Mouse (Mus musculus) megakaryocyte, embryonic 14.5 days (primary cell): ENCODE results near the gene Tgfbr2. TPM values are rescaled to one million over a fixed set of nuclear protein-coding genes. Genes with fewer than 3 reads are reported as not detected.
"Not testable (repeated sequence)": the region's sequence is repeated elsewhere in the genome, so short reads cannot be mapped to it uniquely, and the experiment has no call there.

Experiments
- H3K27me3 ChIP-seq: replicated peaks from 2 replicates; pipeline ENCODE3; 2012; ENCODE audit warnings: inconsistent platforms
- H3K36me3 ChIP-seq: replicated peaks from 2 replicates; pipeline ENCODE3; 2012; ENCODE audit warnings: low read length, inconsistent platforms, mixed read lengths
- H3K4me1 ChIP-seq: 2 replicates; pipeline ENCODE4 v1.6.1; 2012; ENCODE audit warnings: inconsistent platforms
- H3K4me3 ChIP-seq: replicated peaks from 2 replicates; pipeline ENCODE3; 2012; ENCODE audit warnings: moderate library complexity, mild to moderate bottlenecking, inconsistent platforms
- H3K9me3 ChIP-seq: 2 replicates; pipeline ENCODE4 v1.6.1; 2012; ENCODE audit warnings: inconsistent platforms
- FLI1 ChIP-seq: IDR thresholded peaks from 2 replicates; pipeline ENCODE4 v1.6.1; 2012; ENCODE audit warnings: low read length, inconsistent platforms, mixed read lengths
- GATA1 ChIP-seq: IDR thresholded peaks from 3 replicates; pipeline ENCODE4 v1.6.1; 2012; ENCODE audit warnings: mixed read lengths, low read length, inconsistent platforms, borderline replicate concordance
- polyA plus RNA-seq: library from polyadenylated mRNA; stranded (reverse); fragments of >175 nt; gene quantifications from 2 replicates; pipeline ENCODE4 v1.2.3, GENCODE M21; 2012; ENCODE audit warnings: low replicate concordance; ENCODE audit not compliant: insufficient read depth

Gene Tgfbr2
- polyA plus RNA-seq, 1 experiment: 1.9 TPM

GRCm38 (mm10) chr9:116085999-116086398, 89.2 kb downstream of the Tgfbr2 start:
- TF ChIP-seq FLI1 (no peak), GATA1 (no peak)

DNA sequence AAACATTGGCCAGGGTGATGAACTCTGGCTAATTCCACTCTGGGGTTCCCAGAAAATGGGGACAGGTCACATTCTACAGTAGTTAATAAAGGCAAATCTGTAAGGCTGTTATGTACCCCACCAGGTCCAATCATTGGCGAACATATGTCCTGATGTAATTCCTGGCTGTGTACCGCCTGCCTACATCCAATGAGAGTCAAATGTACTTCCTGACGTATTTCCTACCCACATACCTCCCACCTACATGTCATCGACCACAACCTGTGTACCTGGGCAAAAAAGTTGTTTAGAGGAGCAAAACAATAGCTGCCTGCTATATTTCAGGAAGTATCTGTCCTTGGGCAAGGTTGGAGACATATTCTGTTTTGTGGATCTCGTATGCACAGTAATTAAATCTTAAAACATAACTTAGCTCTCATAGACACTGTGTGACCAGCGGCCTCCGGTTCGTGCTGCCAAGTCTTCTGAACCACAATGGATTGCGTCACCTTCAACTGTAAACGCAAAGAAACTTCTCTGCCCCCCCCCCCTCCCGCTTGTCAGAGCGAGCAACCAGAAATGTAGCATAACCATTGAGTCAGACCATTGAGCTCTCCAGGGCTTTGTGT, 90.7 kb downstream of the Tgfbr2 start:
- Histone ChIP-seq H3K4me1 (peaks cover 17% of the 10 kb centered on the region), H3K4me3 (no peak overlapping the region), H3K27me3 (no peaks in the 10 kb centered on the region), H3K9me3 (no peaks in the 10 kb centered on the region), H3K36me3 (peaks cover 9% of the 10 kb centered on the region)
- TF ChIP-seq GATA1 (no peak), FLI1 (no peak)

More at GRCm38 (mm10) chr9:116085999-116086398, 89.2 kb downstream of the Tgfbr2 start:
- no peaks in the 10 kb centered on the region for H3K27me3 ChIP-seq
- H3K36me3 ChIP-seq: peaks cover 23% of the 10 kb centered on the region
- H3K9me3 ChIP-seq: no peaks in the 10 kb centered on the region
- no peak overlapping the region for H3K4me3 ChIP-seq
- peaks cover 17% of the 10 kb centered on the region for H3K4me1 ChIP-seq

- no peaks in the 10 kb centered on the region for H3K9me3 ChIP-seq
- no peaks in the 10 kb centered on the region for H3K27me3 ChIP-seq
- H3K36me3 ChIP-seq: peaks cover 3% of the 10 kb centered on the region
- peaks cover 17% of the 10 kb centered on the region for H3K4me1 ChIP-seq
- H3K4me3 ChIP-seq: no peak overlapping the region
- TF ChIP-seq FLI1: no peak; the same call in 1 of the 2 replicates
- no peak for TF ChIP-seq GATA1
Measured at GRCm38 (mm10) chr9:116083726-116084323, 91.3 kb downstream of the Tgfbr2 start.

GRCm38 (mm10) chr9:116083300-116083699, 91.9 kb downstream of the Tgfbr2 start:
- TF ChIP-seq FLI1 (no peak), GATA1 (no peak)
- Histone ChIP-seq H3K9me3 (peaks cover 1% of the 10 kb centered on the region), H3K36me3 (no peaks in the 10 kb centered on the region), H3K4me1 (peaks cover 17% of the 10 kb centered on the region), H3K27me3 (no peaks in the 10 kb centered on the region), H3K4me3 (no peak overlapping the region)

DNA sequence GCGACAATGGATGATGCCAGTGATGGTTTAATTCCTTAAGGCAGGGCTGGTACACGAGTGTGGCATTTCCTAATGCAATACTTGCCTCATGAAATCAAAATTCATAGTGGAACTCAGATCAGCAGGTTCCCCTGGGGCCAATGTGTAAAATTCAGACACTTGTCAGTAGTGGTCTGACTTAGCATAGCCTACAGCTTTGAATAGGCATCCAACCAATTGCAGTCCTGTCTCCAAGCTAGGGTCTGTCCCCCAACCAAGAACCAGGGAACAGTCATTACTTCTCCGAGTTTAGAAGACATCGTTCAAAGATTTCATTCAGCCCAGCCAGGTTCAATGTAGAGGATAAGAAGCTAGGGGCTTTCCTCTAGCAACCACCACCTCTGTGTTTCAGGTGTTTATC, 93.4 kb downstream of the Tgfbr2 start:
- Histone ChIP-seq H3K4me1 (peaks cover 20% of the 10 kb centered on the region), H3K36me3 (no peaks in the 10 kb centered on the region), H3K27me3 (no peaks in the 10 kb centered on the region), H3K4me3 (no peak overlapping the region), H3K9me3 (peaks cover 16% of the 10 kb centered on the region)
- TF ChIP-seq FLI1: no peak
- TF ChIP-seq GATA1: no peak

- TF ChIP-seq GATA1 (no peak), FLI1 (no peak)
- H3K27me3 ChIP-seq: no peaks in the 10 kb centered on the region
- no peak overlapping the region for H3K4me3 ChIP-seq
- H3K4me1 ChIP-seq: 0 out of 2 replicates have a peak, but pooled peaks cover 2% of the 10 kb centered on the region
- peaks cover 16% of the 10 kb centered on the region for H3K9me3 ChIP-seq
- no peaks in the 10 kb centered on the region for H3K36me3 ChIP-seq
Measured at GRCm38 (mm10) chr9:116077419-116077818, 97.7 kb downstream of the Tgfbr2 start.

- H3K4me1 ChIP-seq: 0 out of 2 replicates have a peak, but pooled peaks cover 2% of the 10 kb centered on the region
- TF ChIP-seq GATA1 (no peak), FLI1 (no peak)
- H3K36me3 ChIP-seq: no peaks in the 10 kb centered on the region
- H3K9me3 ChIP-seq: peaks cover 16% of the 10 kb centered on the region
- H3K27me3 ChIP-seq: no peaks in the 10 kb centered on the region
- H3K4me3 ChIP-seq: no peak overlapping the region
Measured at GRCm38 (mm10) chr9:116076946-116077345, 98.2 kb downstream of the Tgfbr2 start.

GRCm38 (mm10) chr9:116076163-116076562, 99.0 kb downstream of the Tgfbr2 start:
- Histone ChIP-seq H3K4me1 (0 out of 2 replicates have a peak, but pooled peaks cover 2% of the 10 kb centered on the region), H3K27me3 (no peaks in the 10 kb centered on the region), H3K9me3 (peaks cover 16% of the 10 kb centered on the region), H3K36me3 (no peaks in the 10 kb centered on the region), H3K4me3 (no peak overlapping the region)
- TF ChIP-seq GATA1: no peak
- TF ChIP-seq FLI1: no peak

- H3K4me1 ChIP-seq, H3K27me3 ChIP-seq, H3K4me3 ChIP-seq, H3K9me3 ChIP-seq, H3K36me3 ChIP-seq: not testable (repeated sequence)
Measured at GRCm38 (mm10) chr9:116071561-116071960, 103.6 kb downstream of the Tgfbr2 start.

- Histone ChIP-seq H3K27me3 (peaks cover 2% of the 10 kb centered on the region), H3K9me3 (0 out of 2 replicates have a peak, but pooled peaks cover 7% of the 10 kb centered on the region), H3K4me3 (no peak overlapping the region), H3K4me1 (peaks cover 6% of the 10 kb centered on the region), H3K36me3 (no peaks in the 10 kb centered on the region)
- TF ChIP-seq GATA1 (no peak), FLI1 (no peak)
Measured at GRCm38 (mm10) chr9:116064774-116065173, 110.4 kb downstream of the Tgfbr2 start.
